Mouse (Mus musculus) thymus, adult 18-20 months (tissue): ENCODE measurements around the gene Rab13.
"Not testable (repeated sequence)": the region's sequence is repeated elsewhere in the genome, so short reads cannot be mapped to it uniquely, and the experiment has no call there.

Experiments
- DNase-seq, 2 experiments: peaks; one replicate each; pipeline ENCODE4 v3.0.0; 2022; ENCODE audit warnings: mixed read lengths in 2 of 2

Rab13 gene

GRCm38 (mm10) chr3:90231507-90232333 is 18.2 kb downstream of the Rab13 start, which contains the start of gene Jtb:
Gene Jtb, plus strand, starts transcription at chr3:90231597.
- DNase-seq = peak; percentile 91 to 92

GRCm38 (mm10) chr3:90241251-90241650 is 27.8 kb downstream of the Rab13 start:
- DNase-seq = no peak

GRCm38 (mm10) chr3:90241669-90242358 is 28.3 kb downstream of the Rab13 start:
- no peak for DNase-seq

- no peak for DNase-seq
Measured at GRCm38 (mm10) chr3:90242984-90243775, 29.7 kb downstream of the Rab13 start, which contains the start of gene Creb3l4. Gene Creb3l4, minus strand, starts transcription at chr3:90243512.

GRCm38 (mm10) chr3:90245406-90245805 is 31.9 kb downstream of the Rab13 start:
- DNase-seq = no peak

- no peak for DNase-seq
Measured at GRCm38 (mm10) chr3:90247630-90247959, 34.1 kb downstream of the Rab13 start.

- peak; percentile 87 to 92 for DNase-seq
Measured at GRCm38 (mm10) chr3:90247960-90248745, 34.7 kb downstream of the Rab13 start, which contains the start of gene Slc39a1. Gene Slc39a1, plus strand, starts transcription at chr3:90248172.

GRCm38 (mm10) chr3:90248746-90249100 is 35.2 kb downstream of the Rab13 start:
- DNase-seq = no peak

- no peak for DNase-seq
Measured at GRCm38 (mm10) chr3:90250791-90251190, 37.3 kb downstream of the Rab13 start.

GRCm38 (mm10) chr3:90251731-90252226 is 38.3 kb downstream of the Rab13 start:
- not testable (repeated sequence) for DNase-seq

GRCm38 (mm10) chr3:90252659-90253058 is 39.2 kb downstream of the Rab13 start:
- DNase-seq = not testable (repeated sequence)

GRCm38 (mm10) chr3:90253174-90253573 is 39.7 kb downstream of the Rab13 start:
- not testable (repeated sequence) for DNase-seq

GRCm38 (mm10) chr3:90253653-90254418 is 40.3 kb downstream of the Rab13 start, which contains the start of gene Crtc2:
Gene Crtc2, plus strand, starts transcription at chr3:90254163.
- DNase-seq = peak; percentile 93 to 95

- no peak for DNase-seq
Measured at GRCm38 (mm10) chr3:90254419-90255193, 41.1 kb downstream of the Rab13 start.

GRCm38 (mm10) chr3:90255194-90255565 is 41.7 kb downstream of the Rab13 start:
- DNase-seq = no peak

- DNase-seq = no peak
Measured at GRCm38 (mm10) chr3:90255784-90256353, 42.4 kb downstream of the Rab13 start.

GRCm38 (mm10) chr3:90256731-90257530 is 43.4 kb downstream of the Rab13 start:
- no peak for DNase-seq

- no peak for DNase-seq
Measured at GRCm38 (mm10) chr3:90258521-90258920, 45.0 kb downstream of the Rab13 start.

GRCm38 (mm10) chr3:90263121-90263771 is 49.8 kb downstream of the Rab13 start:
- DNase-seq = no peak
